Mouse (Mus musculus): ENCODE data around the gene Pdzd2. TPM values are rescaled to one million over a fixed set of nuclear protein-coding genes. Genes with fewer than 3 reads are reported as not detected.

Gene Pdzd2
- polyA plus RNA-seq, 1 experiment from 2014 or later: 3.3 TPM

DNA sequence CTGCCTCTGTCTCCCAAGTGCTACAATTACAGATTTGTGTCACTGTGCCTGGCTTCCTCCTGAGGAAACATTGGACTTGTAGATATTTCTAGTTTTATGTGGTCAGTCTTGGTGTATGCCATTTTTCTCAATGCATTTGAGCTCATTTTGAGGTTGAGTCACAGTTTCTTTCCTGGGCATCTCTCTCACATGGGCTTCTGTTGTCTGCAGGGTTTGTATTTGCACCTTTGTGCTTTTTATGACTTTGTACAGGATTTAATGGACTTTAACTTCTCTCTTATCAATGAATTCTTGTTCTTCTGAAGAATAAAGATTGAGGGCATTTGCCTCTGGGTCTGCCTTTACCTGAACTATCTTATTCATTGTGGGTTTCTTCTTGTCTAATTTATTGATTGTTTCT, 382.3 kb downstream of the Pdzd2 start:
- no peaks in the 10 kb centered on the region for H3K9me3 ChIP-seq (replicated peaks; ENCODE audit: control insufficient read depth, low read length)
- no peak overlapping the region for H3K9ac ChIP-seq (ENCODE audit: low read length)
- no peaks in the 10 kb centered on the region for H3K4me1 ChIP-seq (ENCODE audit: control insufficient read depth, insufficient read depth, low read length)
- no peaks in the 10 kb centered on the region for H3K27me3 ChIP-seq (replicated peaks; ENCODE audit: control insufficient read depth, insufficient read depth, low read length)
- H3K27ac ChIP-seq (ENCODE audit: low read depth, low read length): no peak overlapping the region
- DNase-seq (ENCODE audit: low spot score) (no peak), ATAC-seq (no peak)
- no peak overlapping the region for H3K4me2 ChIP-seq (ENCODE audit: low read length)
- no peak overlapping the region for H3K4me3 ChIP-seq (ENCODE audit: low read depth, low read length)
- H3K36me3 ChIP-seq (ENCODE audit: control insufficient read depth, insufficient read depth, low read length): peaks cover 22% of the 10 kb centered on the region

DNA sequence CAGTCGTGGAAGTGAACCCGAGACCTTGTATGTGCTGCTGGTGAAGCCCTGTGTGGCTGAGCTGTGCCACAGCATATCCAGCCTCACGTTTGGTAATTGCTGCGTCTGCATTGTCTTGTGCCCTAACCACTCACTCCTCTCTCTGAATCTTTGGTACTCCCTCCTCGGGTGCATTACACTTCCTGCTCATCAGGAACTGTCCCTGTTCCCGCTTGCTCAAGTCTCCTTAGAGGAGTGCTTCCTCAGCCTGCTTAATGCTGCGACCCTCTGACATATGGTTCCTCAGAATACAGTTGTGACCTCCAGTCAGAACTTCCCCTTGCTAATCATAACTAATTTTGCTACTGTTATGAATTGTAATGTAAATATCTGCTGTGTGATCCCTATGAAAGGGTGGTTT, 383.8 kb downstream of the Pdzd2 start:
- Histone ChIP-seq H3K36me3 (ENCODE audit: control insufficient read depth, insufficient read depth, low read length) (peaks cover 32% of the 10 kb centered on the region), H3K4me3 (ENCODE audit: low read depth, low read length) (no peak overlapping the region), H3K9ac (ENCODE audit: low read length) (no peak overlapping the region), H3K9me3 (replicated peaks; ENCODE audit: control insufficient read depth, low read length) (no peaks in the 10 kb centered on the region), H3K4me1 (ENCODE audit: control insufficient read depth, insufficient read depth, low read length) (no peaks in the 10 kb centered on the region), H3K27ac (ENCODE audit: low read depth, low read length) (no peak overlapping the region), H3K4me2 (ENCODE audit: low read length) (no peak overlapping the region), H3K27me3 (replicated peaks; ENCODE audit: control insufficient read depth, insufficient read depth, low read length) (no peaks in the 10 kb centered on the region)
- DNase-seq (ENCODE audit: low spot score) (no peak), ATAC-seq (no peak)
- WGBS: 84% methylated on average over 7 of the region's 7 CpGs

DNA sequence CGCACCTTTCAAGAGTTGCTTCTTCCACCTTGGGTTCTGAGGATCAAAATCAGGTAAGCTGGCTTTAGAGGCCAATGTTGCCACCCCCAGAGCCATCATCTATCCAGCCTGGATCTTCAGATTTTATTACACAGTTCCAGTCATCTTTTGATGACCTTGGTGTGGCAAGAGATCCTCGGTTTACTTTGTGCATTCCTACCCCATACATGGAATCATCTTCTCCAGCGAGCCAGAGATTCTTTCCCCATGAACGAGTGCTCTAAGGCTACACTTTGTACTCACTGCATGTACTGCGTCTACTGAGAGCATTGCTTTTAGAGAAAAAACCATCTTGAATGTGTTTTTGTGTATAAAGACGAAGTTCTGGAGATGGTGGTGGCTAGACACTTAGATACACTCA, 384.5 kb downstream of the Pdzd2 start:
- WGBS: 90% methylated on average over 6 of the region's 6 CpGs
- no peak overlapping the region for H3K27ac ChIP-seq (ENCODE audit: low read depth, low read length)
- peaks cover 36% of the 10 kb centered on the region for H3K36me3 ChIP-seq (ENCODE audit: control insufficient read depth, insufficient read depth, low read length)
- no peak for ATAC-seq
- no peak overlapping the region for H3K9ac ChIP-seq (ENCODE audit: low read length)
- DNase-seq (ENCODE audit: low spot score): no peak
- no peak overlapping the region for H3K4me2 ChIP-seq (ENCODE audit: low read length)
- no peaks in the 10 kb centered on the region for H3K4me1 ChIP-seq (ENCODE audit: control insufficient read depth, insufficient read depth, low read length)
- no peaks in the 10 kb centered on the region for H3K9me3 ChIP-seq (replicated peaks; ENCODE audit: control insufficient read depth, low read length)
- H3K27me3 ChIP-seq (replicated peaks; ENCODE audit: control insufficient read depth, insufficient read depth, low read length): no peaks in the 10 kb centered on the region
- H3K4me3 ChIP-seq (ENCODE audit: low read depth, low read length): no peak overlapping the region

DNA sequence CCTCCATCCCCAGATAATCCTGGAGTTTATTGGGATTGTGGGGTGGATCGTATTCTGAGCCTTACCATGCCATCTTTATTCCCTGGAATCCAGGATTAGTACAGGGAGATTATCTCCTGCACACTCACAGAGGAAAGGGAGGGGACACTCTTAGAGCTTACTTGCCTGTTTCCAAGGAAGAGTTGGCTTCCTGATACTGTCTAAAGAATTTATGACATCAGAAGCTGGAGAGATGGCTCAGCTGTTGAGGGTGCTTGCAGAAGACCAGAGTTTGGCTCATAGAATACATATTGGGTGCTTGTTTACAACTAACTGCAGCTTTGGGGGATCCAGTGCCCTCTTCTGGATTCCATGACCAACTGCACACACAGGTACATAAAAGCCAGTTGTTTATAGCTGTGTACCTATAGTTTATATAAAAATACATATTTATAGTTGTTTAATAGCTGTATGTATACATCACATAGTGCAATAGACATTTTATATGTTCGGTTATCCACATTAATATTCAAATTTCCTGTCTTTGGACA, 385.4 kb downstream of the Pdzd2 start:
- DNase-seq (ENCODE audit: low spot score) (no peak), ATAC-seq (no peak)
- peaks cover 45% of the 10 kb centered on the region for H3K36me3 ChIP-seq (ENCODE audit: control insufficient read depth, insufficient read depth, low read length)
- no peak overlapping the region for H3K27ac ChIP-seq (ENCODE audit: low read depth, low read length)
- no peak overlapping the region for H3K9ac ChIP-seq (ENCODE audit: low read length)
- 94% methylated on average over 2 of the region's 2 CpGs for WGBS
- H3K4me2 ChIP-seq (ENCODE audit: low read length): no peak overlapping the region
- no peaks in the 10 kb centered on the region for H3K4me1 ChIP-seq (ENCODE audit: control insufficient read depth, insufficient read depth, low read length)
- no peak overlapping the region for H3K4me3 ChIP-seq (ENCODE audit: low read depth, low read length)
- H3K9me3 ChIP-seq (replicated peaks; ENCODE audit: control insufficient read depth, low read length): no peaks in the 10 kb centered on the region
- H3K27me3 ChIP-seq (replicated peaks; ENCODE audit: control insufficient read depth, insufficient read depth, low read length): no peaks in the 10 kb centered on the region

DNA sequence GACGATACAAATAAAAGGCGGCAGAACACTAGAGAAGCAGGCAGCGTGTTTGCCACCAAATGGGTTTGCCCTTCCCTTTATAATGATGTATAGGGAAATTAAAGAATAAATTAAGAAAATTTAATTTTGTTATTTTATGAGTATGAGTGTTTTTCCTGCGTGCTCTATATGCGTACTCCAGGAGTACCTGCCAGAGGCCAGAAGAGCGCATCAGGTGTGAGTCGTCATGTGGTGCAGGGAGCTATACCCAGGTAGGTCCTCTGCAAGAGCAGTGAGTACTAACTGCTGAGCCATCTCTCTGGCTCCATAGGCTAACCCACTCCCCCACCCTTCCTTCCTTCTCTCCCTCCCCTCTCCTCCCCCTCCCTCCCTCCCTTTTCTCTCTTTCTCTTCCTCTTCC, 388.3 kb downstream of the Pdzd2 start:
- H3K9me3 ChIP-seq (replicated peaks; ENCODE audit: control insufficient read depth, low read length): no peaks in the 10 kb centered on the region
- H3K27me3 ChIP-seq (replicated peaks; ENCODE audit: control insufficient read depth, insufficient read depth, low read length): no peaks in the 10 kb centered on the region
- no peak overlapping the region for H3K4me3 ChIP-seq (ENCODE audit: low read depth, low read length)
- no peak overlapping the region for H3K9ac ChIP-seq (ENCODE audit: low read length)
- 90% methylated on average over 7 of the region's 7 CpGs for WGBS
- peaks cover 46% of the 10 kb centered on the region for H3K36me3 ChIP-seq (ENCODE audit: control insufficient read depth, insufficient read depth, low read length)
- no peak overlapping the region for H3K4me2 ChIP-seq (ENCODE audit: low read length)
- ATAC-seq: no peak
- H3K27ac ChIP-seq (ENCODE audit: low read depth, low read length): no peak overlapping the region
- H3K4me1 ChIP-seq (ENCODE audit: control insufficient read depth, insufficient read depth, low read length): no peaks in the 10 kb centered on the region
- no peak for DNase-seq (ENCODE audit: low spot score)

- Histone ChIP-seq H3K4me1 (ENCODE audit: control insufficient read depth, insufficient read depth, low read length) (no peaks in the 10 kb centered on the region), H3K4me2 (ENCODE audit: low read length) (no peak overlapping the region), H3K9me3 (replicated peaks; ENCODE audit: control insufficient read depth, low read length) (no peaks in the 10 kb centered on the region), H3K27me3 (replicated peaks; ENCODE audit: control insufficient read depth, insufficient read depth, low read length) (no peaks in the 10 kb centered on the region), H3K27ac (ENCODE audit: low read depth, low read length) (no peak overlapping the region), H3K9ac (ENCODE audit: low read length) (no peak overlapping the region), H3K4me3 (ENCODE audit: low read depth, low read length) (no peak overlapping the region), H3K36me3 (ENCODE audit: control insufficient read depth, insufficient read depth, low read length) (peaks cover 42% of the 10 kb centered on the region)
- WGBS: 86% methylated on average over 5 of the region's 5 CpGs
- ATAC-seq (no peak), DNase-seq (ENCODE audit: low spot score) (no peak)
Measured at GRCm38 (mm10) chr15:12349840-12350239, 389.9 kb downstream of the Pdzd2 start.

DNA sequence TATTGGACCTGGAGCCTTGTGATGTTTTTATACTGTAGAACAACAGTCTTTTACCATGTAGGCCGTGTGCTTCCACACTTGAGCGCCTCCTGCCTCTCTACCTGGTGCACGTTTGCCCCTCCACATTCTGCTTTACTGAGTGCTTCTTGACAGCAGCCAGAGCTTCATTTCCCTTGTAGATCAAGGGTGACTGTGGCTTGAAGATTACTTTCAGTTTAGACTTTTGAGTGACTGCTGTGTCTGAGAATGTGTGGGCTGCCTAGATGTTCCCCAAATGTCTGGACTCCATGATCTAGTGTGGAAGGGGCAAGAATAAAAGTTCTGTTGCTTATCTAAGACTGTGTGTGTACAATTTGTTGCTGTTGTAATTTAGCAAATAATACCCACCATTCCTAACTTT, 390.8 kb downstream of the Pdzd2 start:
- peaks cover 39% of the 10 kb centered on the region for H3K36me3 ChIP-seq (ENCODE audit: control insufficient read depth, insufficient read depth, low read length)
- H3K9ac ChIP-seq (ENCODE audit: low read length): no peak overlapping the region
- H3K4me1 ChIP-seq (ENCODE audit: control insufficient read depth, insufficient read depth, low read length): no peaks in the 10 kb centered on the region
- H3K4me2 ChIP-seq (ENCODE audit: low read length): no peak overlapping the region
- DNase-seq (ENCODE audit: low spot score) (no peak), ATAC-seq (no peak)
- no peak overlapping the region for H3K4me3 ChIP-seq (ENCODE audit: low read depth, low read length)
- WGBS: 83% methylated on average over 3 of the region's 3 CpGs
- H3K27ac ChIP-seq (ENCODE audit: low read depth, low read length): no peak overlapping the region
- H3K27me3 ChIP-seq (replicated peaks; ENCODE audit: control insufficient read depth, insufficient read depth, low read length): no peaks in the 10 kb centered on the region
- no peaks in the 10 kb centered on the region for H3K9me3 ChIP-seq (replicated peaks; ENCODE audit: control insufficient read depth, low read length)

DNA sequence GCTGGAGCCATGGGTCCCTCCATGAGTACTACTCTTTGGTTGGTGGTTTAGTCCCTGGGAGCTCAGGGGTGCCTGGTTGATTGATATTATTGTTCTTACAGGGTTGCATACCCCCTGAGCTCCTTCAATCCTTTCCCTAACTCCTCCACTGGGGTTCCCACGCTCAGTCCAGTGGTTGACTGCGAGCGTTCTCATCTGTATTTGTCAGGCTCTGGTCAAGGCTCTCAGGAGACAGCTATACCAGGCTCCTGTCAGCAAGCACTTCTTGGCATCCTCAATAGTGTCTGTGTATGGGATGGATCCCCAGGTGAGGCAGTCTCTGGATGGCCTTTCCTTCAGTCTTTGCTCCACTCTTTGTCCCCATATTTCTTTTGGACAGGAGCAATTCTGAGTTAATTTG, 392.8 kb downstream of the Pdzd2 start:
- Histone ChIP-seq H3K4me1 (ENCODE audit: control insufficient read depth, insufficient read depth, low read length) (no peaks in the 10 kb centered on the region), H3K9me3 (replicated peaks; ENCODE audit: control insufficient read depth, low read length) (no peaks in the 10 kb centered on the region), H3K4me3 (ENCODE audit: low read depth, low read length) (no peak overlapping the region), H3K4me2 (ENCODE audit: low read length) (no peak overlapping the region), H3K27ac (ENCODE audit: low read depth, low read length) (no peak overlapping the region), H3K9ac (ENCODE audit: low read length) (no peak overlapping the region), H3K36me3 (ENCODE audit: control insufficient read depth, insufficient read depth, low read length) (peaks cover 32% of the 10 kb centered on the region), H3K27me3 (replicated peaks; ENCODE audit: control insufficient read depth, insufficient read depth, low read length) (no peaks in the 10 kb centered on the region)
- DNase-seq (ENCODE audit: low spot score): no peak
- 90% methylated on average over 3 of the region's 3 CpGs for WGBS
- no peak for ATAC-seq

- no peak overlapping the region for H3K9ac ChIP-seq (ENCODE audit: low read length)
- WGBS: 4% methylated on average over 4 of the region's 4 CpGs
- 0 out of 2 replicates have a peak overlapping the region, but pooled peaks have one; percentile 44 for H3K27ac ChIP-seq (ENCODE audit: low read depth, low read length)
- H3K27me3 ChIP-seq (replicated peaks; ENCODE audit: control insufficient read depth, insufficient read depth, low read length): no peaks in the 10 kb centered on the region
- H3K4me1 ChIP-seq (ENCODE audit: control insufficient read depth, insufficient read depth, low read length): peaks cover 3% of the 10 kb centered on the region; the same call in 1 of the 2 replicates
- H3K9me3 ChIP-seq (replicated peaks; ENCODE audit: control insufficient read depth, low read length): no peaks in the 10 kb centered on the region
- H3K4me3 ChIP-seq (ENCODE audit: low read depth, low read length): no peak overlapping the region
- ATAC-seq (peak; percentile 67; the same call in 1 of the 2 replicates), DNase-seq (ENCODE audit: low spot score) (peak; percentile 19)
- H3K4me2 ChIP-seq (ENCODE audit: low read length): no peak overlapping the region
- peaks cover 13% of the 10 kb centered on the region for H3K36me3 ChIP-seq (ENCODE audit: control insufficient read depth, insufficient read depth, low read length)
Measured at GRCm38 (mm10) chr15:12341401-12341758, 398.3 kb downstream of the Pdzd2 start.

All from forebrain, embryonic 14.5 days (tissue).